Mouse (Mus musculus) forebrain, embryonic 14.5 days (tissue): ENCODE measurements around the gene Bicra. TPM values are rescaled to one million over a fixed set of nuclear protein-coding genes. Genes with fewer than 3 reads are reported as not detected.

ENCODE experiments used
- polyA plus RNA-seq: library from polyadenylated mRNA; unstranded; fragments of >200 nt; fragmentation: Nextera tagmentation; extraction: Ambion mirVana; gene quantifications from 2 replicates; pipeline ENCODE4 v1.2.1, GENCODE M21; 2014

Gene Bicra
- polyA plus RNA-seq, 1 experiment from 2014 or later, result 4.3 TPM

Other genes starting within 250 kb of the Bicra start
- gene Obox6, start 208.2 kb downstream of the Bicra start, polyA plus RNA-seq, result not detected in 2 replicates
- 0.09 TPM in 1 of 2 replicates, not detected in the other for gene Crx, start 168.0 kb downstream of the Bicra start, polyA plus RNA-seq
- gene Crxos, start 165.3 kb downstream of the Bicra start, polyA plus RNA-seq, result not detected in 2 replicates
- 1,730 and 1,790 TPM in 2 replicates for gene Selenow, start 125.5 kb downstream of the Bicra start, polyA plus RNA-seq
- 142 and 147 TPM in 2 replicates for gene Nop53, start 101.8 kb downstream of the Bicra start, polyA plus RNA-seq
- gene Ehd2, start 80.4 kb downstream of the Bicra start, polyA plus RNA-seq, result 4.5 and 6.2 TPM in 2 replicates
- 0.16 TPM in 1 of 2 replicates, not detected in the other for gene Zfp541, start 13.9 kb upstream of the Bicra start, polyA plus RNA-seq
- 156 and 164 TPM in 2 replicates for gene Napa, start 50.5 kb upstream of the Bicra start, polyA plus RNA-seq
- gene Kptn, start 72.0 kb upstream of the Bicra start, polyA plus RNA-seq, result 34.5 and 37.0 TPM in 2 replicates
- 0.85 and 0.94 TPM in 2 replicates for gene Slc8a2, start 81.9 kb upstream of the Bicra start, polyA plus RNA-seq
- gene Meis3, start 127.2 kb upstream of the Bicra start, polyA plus RNA-seq, result 88.8 and 97.6 TPM in 2 replicates
- gene Dhx34, start 174.1 kb upstream of the Bicra start, polyA plus RNA-seq, result 9.4 and 10.8 TPM in 2 replicates
- gene C5ar2, start 196.2 kb upstream of the Bicra start, polyA plus RNA-seq, result not detected in 2 replicates
- 0.89 and 1.3 TPM in 2 replicates for gene C5ar1, start 211.6 kb upstream of the Bicra start, polyA plus RNA-seq
- gene Inafm1, start 225.7 kb upstream of the Bicra start, polyA plus RNA-seq, result 20.4 and 21.0 TPM in 2 replicates
- gene Ccdc9, start 238.9 kb upstream of the Bicra start, polyA plus RNA-seq, result 12.6 and 15.2 TPM in 2 replicates